Mouse (Mus musculus): ENCODE measurements around the gene Ric1.
"Not testable (repeated sequence)": the region's sequence is repeated elsewhere in the genome, so short reads cannot be mapped to it uniquely, and the experiment has no call there.

Ric1 gene

GRCm38 (mm10) chr19:29497874-29498273 lies 24.2 kb upstream of the Ric1 start:
- DNase-seq (ENCODE audit: low spot score) = no peak

- DNase-seq (ENCODE audit: low spot score) = no peak
Measured at GRCm38 (mm10) chr19:29498842-29499456, 23.1 kb upstream of the Ric1 start.

DNA sequence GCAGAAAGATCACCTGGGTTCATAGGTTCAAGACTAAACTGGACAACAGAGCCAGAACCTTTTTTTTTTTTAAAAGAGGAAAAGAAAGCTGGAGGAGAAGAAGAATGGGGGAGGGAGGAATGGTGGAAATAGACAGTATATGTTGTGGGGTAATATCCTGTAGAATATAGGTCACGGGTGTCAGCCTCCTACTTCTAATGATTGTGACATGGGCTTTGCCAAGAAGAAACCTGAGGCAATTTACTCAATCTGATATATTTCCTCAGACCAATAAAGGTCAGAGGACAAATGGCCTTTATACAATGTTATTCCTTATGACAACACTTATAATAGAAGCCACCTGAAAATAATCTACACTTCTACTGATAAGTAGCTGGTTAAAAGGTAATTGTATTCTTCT lies 21.7 kb upstream of the Ric1 start:
- DNase-seq (ENCODE audit: low spot score) = no peak

GRCm38 (mm10) chr19:29501106-29501505 lies 21.0 kb upstream of the Ric1 start:
- peak; percentile 71 for DNase-seq (ENCODE audit: low spot score)

- peak; percentile 86 for DNase-seq (ENCODE audit: low spot score)
Measured at GRCm38 (mm10) chr19:29501507-29501906, 20.6 kb upstream of the Ric1 start.

DNA sequence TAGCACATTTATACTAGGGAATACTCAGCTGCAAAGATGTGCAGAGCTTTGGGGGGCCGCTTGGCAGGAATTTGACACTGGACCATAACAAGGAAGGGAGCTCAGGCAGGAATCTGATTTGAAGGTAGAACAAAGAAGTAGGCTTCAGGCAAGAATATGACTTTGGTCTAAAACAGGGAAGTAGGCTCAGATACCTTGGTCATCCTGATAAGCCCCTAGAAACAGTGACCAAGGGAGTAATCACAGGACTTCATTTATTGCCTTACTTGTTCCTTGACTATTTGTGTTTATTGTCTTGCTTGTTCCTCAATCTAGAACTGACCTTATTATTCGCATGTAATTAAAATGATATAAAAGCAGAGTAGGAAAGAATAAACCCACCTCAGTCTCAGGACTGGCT lies 18.0 kb upstream of the Ric1 start:
- no peak for DNase-seq (ENCODE audit: low spot score)

GRCm38 (mm10) chr19:29505617-29506016 lies 16.5 kb upstream of the Ric1 start:
- DNase-seq (ENCODE audit: low spot score) = no peak

DNA sequence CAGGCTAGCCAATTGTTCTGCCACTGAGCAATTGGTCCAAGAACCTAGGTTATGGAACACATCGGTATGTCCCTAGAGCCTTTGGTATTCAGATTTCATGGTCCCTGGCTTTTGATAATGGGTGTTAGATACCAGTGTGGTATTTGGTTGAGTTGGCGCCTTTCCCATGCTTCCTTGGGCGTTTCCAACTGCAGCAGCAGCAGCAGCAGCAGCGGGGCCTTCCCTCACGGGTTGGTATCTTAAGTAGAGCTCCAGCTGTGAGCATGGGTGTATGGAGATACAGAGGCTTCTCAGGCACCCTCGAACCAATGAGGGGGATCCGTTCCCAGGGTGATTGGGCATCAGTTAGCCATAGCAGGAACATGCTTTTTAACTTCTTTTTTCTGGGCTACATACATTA lies 13.9 kb upstream of the Ric1 start:
- no peak for DNase-seq (ENCODE audit: low spot score)

DNA sequence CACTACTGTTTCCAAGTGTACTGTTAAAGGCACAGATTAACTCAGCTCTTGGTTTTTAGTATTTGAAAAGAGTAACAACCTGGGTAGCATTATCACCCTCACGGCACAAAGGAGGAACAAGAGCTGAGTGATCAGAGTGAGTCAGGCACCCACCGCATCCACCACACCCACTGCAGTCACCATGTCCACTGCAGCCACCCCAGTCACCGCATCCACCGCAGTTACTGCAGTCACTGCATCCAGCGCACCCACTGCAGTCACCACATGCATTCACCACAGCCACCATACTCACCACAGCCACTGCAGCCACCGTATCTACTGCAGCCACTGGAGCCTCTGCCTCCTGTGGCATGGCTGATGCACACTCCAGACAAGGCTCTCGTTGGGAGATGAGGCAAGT lies 12.2 kb upstream of the Ric1 start:
- DNase-seq (ENCODE audit: low spot score) = no peak

- DNase-seq (ENCODE audit: low spot score) = no peak
Measured at GRCm38 (mm10) chr19:29511826-29512225, 10.3 kb upstream of the Ric1 start.

DNA sequence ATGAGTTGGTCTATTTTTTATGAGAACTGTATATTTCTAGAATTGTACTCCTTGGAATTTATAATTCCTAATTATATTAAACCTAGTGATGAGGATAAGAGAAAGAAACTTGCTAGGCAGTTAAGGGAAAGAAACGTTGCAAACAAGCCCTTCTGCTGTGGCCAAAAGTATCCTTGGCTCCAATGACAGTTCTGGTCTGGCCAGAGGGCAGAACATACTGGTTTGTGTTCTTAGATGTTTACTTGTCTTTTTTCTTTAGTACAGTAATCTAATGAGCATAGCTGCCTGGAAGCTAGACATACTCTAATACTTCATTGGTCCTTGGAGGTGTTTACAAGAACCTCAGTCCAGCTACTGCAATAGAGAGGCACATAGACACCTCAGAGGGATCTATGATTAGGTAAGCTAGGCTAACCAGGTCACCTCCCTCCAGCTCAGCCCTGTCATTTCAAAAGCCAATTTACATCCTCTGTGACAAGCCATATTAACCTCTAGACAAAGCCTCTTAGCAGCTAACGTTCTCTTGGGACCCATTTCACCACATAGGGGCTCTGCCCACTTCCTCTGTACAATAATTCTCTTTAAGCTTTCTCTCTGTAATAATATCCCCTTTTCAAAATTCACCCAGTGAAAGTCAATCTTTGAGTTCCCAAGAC lies 8.8 kb upstream of the Ric1 start:
- no peak for DNase-seq (ENCODE audit: low spot score)

DNA sequence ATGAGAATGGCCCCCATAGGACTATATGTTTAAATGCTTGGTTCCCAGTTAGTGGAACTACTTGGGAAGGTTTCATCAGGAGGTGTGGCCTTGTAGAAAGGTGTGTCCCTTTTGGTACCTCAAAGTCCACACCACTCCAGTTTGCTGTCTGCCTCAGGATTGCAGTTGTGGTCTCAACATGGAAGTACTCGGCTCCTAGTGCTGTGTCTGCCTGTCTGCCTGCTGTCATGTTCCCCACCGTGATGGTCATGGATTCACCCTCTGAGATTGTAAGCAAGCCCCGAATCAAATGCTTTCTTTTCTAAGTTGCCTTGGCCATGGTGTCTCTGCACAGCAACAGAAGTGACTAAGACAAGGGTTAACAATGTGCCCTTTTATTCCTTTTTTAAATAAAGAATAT lies 8.0 kb upstream of the Ric1 start:
- DNase-seq (ENCODE audit: low spot score) = no peak

DNA sequence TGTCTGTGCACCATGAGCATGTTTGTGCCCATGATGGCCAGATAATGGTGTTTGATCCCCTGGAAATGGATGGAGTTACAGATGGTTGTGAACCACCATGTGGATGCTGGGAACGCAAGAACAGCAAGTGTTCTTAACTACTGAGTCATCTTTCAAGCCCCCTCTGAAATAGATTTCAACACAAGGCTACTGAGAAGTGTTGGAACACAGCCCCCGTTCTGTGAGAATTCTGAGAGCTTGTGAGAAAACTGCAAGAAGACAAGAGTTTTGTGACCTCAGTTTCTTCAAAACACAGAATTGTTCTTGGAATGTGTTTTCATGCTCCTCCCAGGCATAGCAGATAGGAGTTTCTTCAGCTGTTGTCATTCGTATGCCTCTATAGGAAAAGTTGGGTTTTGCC lies 6.7 kb upstream of the Ric1 start:
- no peak for DNase-seq (ENCODE audit: low spot score)

DNA sequence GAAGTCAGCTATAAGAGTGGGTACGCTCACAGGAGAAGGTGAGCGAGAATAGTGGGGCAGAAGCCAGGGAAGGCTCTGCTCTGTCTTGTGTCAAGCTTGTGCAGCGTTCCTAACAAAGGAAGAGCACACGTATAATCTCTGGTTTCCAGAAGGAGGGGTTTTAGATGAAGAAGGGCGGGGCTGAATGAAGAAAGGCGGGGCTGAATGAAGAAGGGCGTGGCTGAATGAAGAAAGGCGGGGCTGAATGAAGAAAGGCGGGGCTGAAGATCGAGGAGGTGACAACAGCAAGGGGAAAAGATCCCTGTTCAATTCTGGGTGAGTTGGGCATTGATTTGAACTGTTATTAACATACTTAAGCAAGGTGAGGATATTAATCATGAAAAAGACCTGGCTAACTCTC lies 6.1 kb upstream of the Ric1 start:
- DNase-seq (ENCODE audit: low spot score) = no peak

- DNase-seq (ENCODE audit: low spot score) = no peak
Measured at GRCm38 (mm10) chr19:29518409-29518808, 3.7 kb upstream of the Ric1 start.

- DNase-seq (ENCODE audit: low spot score) = no peak
Measured at GRCm38 (mm10) chr19:29518922-29519321, 3.2 kb upstream of the Ric1 start.

GRCm38 (mm10) chr19:29520996-29521560 lies 1.0 kb upstream of the Ric1 start:
- peak; percentile 30 for DNase-seq (ENCODE audit: low spot score)

- peak; percentile 72 for DNase-seq (ENCODE audit: low spot score)
Measured at GRCm38 (mm10) chr19:29522445-29523229, 555 bp downstream of the Ric1 start.

DNA sequence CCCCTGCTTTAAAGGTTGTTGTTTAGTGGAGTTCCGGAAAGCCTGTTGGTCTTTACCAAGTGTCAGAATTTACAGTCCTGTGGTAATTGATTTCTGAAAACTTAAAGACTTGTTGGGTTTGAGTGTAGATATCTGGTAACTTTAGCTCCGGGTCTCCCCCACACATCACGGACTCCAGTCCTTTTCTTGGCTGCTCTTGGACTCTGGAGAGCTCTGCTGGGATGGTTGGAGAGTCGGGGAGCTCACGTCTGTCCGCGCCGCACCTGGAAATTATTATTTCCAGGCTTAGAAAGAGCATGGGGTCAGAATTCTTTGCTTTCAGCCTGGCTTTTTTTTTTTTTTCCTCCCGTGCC lies 1.1 kb downstream of the Ric1 start:
- peak; percentile 75 for DNase-seq (ENCODE audit: low spot score)

- DNase-seq (ENCODE audit: low spot score) = no peak
Measured at GRCm38 (mm10) chr19:29523701-29524100, 1.6 kb downstream of the Ric1 start.

DNA sequence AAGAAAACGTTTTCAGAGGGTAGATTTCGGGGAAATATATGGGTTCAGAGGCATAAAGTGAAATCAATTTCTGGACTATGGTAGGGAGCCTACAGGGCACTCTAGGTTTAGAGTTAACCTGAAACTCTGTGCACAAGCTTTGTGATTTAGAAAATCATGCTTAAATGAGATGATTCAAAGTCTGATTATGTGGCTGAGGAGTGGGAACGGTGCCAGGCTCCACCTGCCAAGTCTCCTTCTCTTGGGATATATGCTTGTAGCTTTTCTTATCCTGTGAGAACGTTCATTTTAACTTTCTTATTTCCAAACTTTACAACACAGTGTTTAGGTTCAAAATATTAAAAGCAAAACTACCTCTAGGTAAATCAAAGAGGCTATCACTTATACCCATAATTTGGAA lies 2.5 kb downstream of the Ric1 start:
- no peak for DNase-seq (ENCODE audit: low spot score)

DNA sequence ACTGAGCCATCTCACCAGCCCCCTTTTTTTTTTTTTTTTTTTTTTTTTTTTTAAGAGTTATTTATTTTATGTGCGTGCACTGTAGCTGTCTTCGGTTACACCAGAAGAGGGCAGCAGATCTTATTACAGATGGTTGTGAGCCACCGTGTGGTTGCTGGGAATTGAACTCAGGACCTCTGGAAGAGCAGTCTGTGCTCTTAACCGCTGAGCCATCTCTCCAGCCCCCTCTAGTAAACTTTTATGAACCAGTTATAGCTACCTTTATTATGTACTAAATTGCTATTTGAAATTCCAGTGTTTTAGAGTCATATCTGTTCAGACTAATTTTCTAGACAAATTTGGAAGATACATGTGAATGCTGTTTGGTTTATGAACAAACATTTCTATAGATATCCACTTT lies 3.5 kb downstream of the Ric1 start:
- not testable (repeated sequence) for DNase-seq (ENCODE audit: low spot score)

DNA sequence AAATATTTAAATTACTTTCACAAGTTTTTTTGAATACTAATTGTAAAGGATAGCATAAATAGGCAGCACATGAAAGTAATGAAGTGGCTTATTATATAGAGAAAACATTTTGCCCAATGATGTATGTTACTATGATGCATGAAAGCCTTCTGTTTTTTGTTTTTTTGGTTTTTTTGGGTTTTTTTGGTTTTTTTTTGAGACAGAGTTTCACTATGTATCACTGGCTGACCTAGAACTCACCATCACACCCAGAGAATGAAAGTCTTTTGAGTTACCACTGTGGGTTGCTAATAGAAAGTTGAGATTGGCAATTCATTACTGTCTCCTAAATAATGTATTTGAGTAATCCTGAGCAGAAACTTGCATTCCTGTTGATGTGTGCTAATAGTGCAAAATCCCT lies 4.8 kb downstream of the Ric1 start:
- no peak for DNase-seq (ENCODE audit: low spot score)
